Mouse (Mus musculus) limb, embryonic 14.5 days (tissue): ENCODE measurements at regions not wholly inside any gene's neighbourhood (a gene's known extent, or its start where the extent isn't known, plus 50 kb on each side); places are given as distances from the start of the nearest gene placed in this dataset.

Experiments used
- ATAC-seq: fragments of 200-750 bp; cut with Nextera tagmentation; 2 replicates; pipeline ENCODE4 v1.8.0; 2017; ENCODE audit warnings: low read depth, moderate number of reproducible peaks, moderate TSS enrichment; ENCODE audit not compliant: low FRiP score
- DNase-seq: peaks from one replicate; pipeline ENCODE4 v3.0.0-alpha.2; 2015; ENCODE audit warnings: low spot score
- H3K27ac ChIP-seq: fragments of 300-500 bp; sonication (generic); replicated peaks from 2 replicates; pipeline ENCODE4 v1.5.1; 2014; ENCODE audit warnings: low read depth, mild to moderate bottlenecking, low read length, moderate library complexity, mixed read lengths
- H3K27me3 ChIP-seq: fragments of 300-500 bp; sonication (generic); 2 replicates; pipeline ENCODE4 v1.6.1; 2014; ENCODE audit warnings: low read length, mixed read lengths; ENCODE audit not compliant: control insufficient read depth, insufficient read depth
- H3K36me3 ChIP-seq: fragments of 300-500 bp; sonication (generic); 2 replicates; pipeline ENCODE4 v1.6.1; 2014; ENCODE audit warnings: mild to moderate bottlenecking, low read length, moderate library complexity, mixed read lengths; ENCODE audit not compliant: control insufficient read depth, insufficient read depth
- H3K4me1 ChIP-seq: fragments of 300-500 bp; sonication (generic); 2 replicates; pipeline ENCODE4 v1.6.1; 2014; ENCODE audit warnings: antibody characterized with exemption, low read length, mixed read lengths; ENCODE audit not compliant: control insufficient read depth, insufficient read depth
- H3K4me2 ChIP-seq: fragments of 300-500 bp; sonication (generic); replicated peaks from 2 replicates; pipeline ENCODE4 v1.6.1; 2014; ENCODE audit warnings: low read depth, mild to moderate bottlenecking, low read length, moderate library complexity; ENCODE audit not compliant: severe bottlenecking
- H3K4me3 ChIP-seq: fragments of 300-500 bp; sonication (generic); replicated peaks from 2 replicates; pipeline ENCODE4 v1.5.1; 2014; ENCODE audit warnings: low read length
- H3K9ac ChIP-seq: fragments of 300-500 bp; sonication (generic); 2 replicates; pipeline ENCODE4 v1.6.1; 2014; ENCODE audit warnings: mild to moderate bottlenecking, low read depth, low read length, moderate library complexity; ENCODE audit not compliant: severe bottlenecking
- H3K9me3 ChIP-seq: fragments of 300-500 bp; sonication (generic); 2 replicates; pipeline ENCODE4 v1.6.1; 2016; ENCODE audit warnings: low read length; ENCODE audit not compliant: control insufficient read depth
- POLR2A ChIP-seq: fragments of 200-500 bp; IDR thresholded peaks from 2 replicates; pipeline ENCODE4 v1.8.0; 2012; ENCODE audit warnings: inconsistent platforms, mild to moderate bottlenecking, moderate library complexity, borderline replicate concordance; ENCODE audit not compliant: insufficient read depth, insufficient read length; ENCODE audit errors: extremely low read depth
- WGBS: fragments of 180-500 bp; shearing (Covaris S2); extraction: QIAGEN DNeasy Blood & Tissue Kit; methylation state at CpG from one replicate; pipeline ENCODE4 v1.1.7; 2014; 5-methylcytosine and 5-hydroxymethylcytosine counted together

DNA sequence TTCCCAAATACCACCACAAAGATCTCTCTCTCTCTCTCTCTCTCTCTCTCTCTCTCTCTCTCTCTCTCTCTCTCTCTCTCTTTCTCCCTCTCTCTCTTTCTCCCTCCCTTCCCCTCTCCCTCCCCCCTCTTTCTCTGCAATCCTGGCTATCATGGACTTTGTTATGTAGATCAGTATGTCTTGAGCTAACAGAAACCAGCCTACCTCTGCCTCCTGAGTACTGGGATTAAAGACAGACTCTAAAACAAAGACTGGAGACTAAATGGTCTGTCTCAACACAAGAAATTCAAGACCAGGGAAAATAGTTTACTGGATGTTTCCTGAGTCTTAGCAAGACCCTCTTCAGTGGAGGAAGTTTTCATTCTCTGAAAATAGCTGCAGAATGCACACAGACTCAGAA lies 384.7 kb downstream of the Tfec start:
- Histone ChIP-seq H3K36me3 (no peaks in the 10 kb centered on the region), H3K9ac (no peak overlapping the region), H3K4me3 (no peak overlapping the region), H3K4me2 (no peak overlapping the region), H3K4me1 (no peaks in the 10 kb centered on the region), H3K9me3 (no peaks in the 10 kb centered on the region; the same call in 1 of the 2 replicates), H3K27ac (no peak overlapping the region), H3K27me3 (no peaks in the 10 kb centered on the region)
- DNase-seq (no peak), ATAC-seq (no peak)
- no peak for TF ChIP-seq POLR2A

DNA sequence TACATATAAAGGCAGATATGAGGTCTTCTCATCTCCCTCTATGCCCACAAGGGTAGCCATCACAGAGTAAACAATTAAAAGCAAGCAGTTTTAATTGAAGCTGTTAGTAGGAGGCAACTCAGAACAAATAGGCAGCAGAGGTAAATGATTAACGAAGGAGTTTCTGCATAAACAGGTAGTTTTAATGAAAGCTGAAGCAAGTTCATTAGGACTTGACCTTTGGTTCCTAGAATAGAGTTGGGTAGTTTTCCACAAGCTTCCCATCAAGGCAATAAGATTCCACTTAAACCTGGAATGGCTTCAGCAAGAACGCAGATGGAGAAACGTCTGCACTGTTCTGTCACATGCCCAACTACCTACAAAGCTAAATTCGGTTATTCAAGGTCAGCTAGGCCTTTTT lies 394.4 kb downstream of the Tfec start:
- H3K27me3 ChIP-seq, result no peaks in the 10 kb centered on the region

GRCm38 (mm10) chr6:16487015-16487630 lies 411.1 kb downstream of the Tfec start:
- H3K4me1 ChIP-seq, result peaks cover under 1% of the 10 kb centered on the region; the same call in 1 of the 2 replicates
- no peak overlapping the region for H3K4me2 ChIP-seq
- H3K36me3 ChIP-seq, result no peaks in the 10 kb centered on the region
- no peaks in the 10 kb centered on the region for H3K9me3 ChIP-seq
- peak overlapping the region; percentile 48; the same call in 1 of the 2 replicates for H3K27ac ChIP-seq
- no peak overlapping the region for H3K9ac ChIP-seq
- no peak overlapping the region for H3K4me3 ChIP-seq
- DNase-seq (peak; percentile 42), ATAC-seq (no peak)
- H3K27me3 ChIP-seq, result no peaks in the 10 kb centered on the region
- 58% methylated on average over 8 of the region's 8 CpGs for WGBS
- no peak for TF ChIP-seq POLR2A

More for the DNA sequence above, 394.4 kb downstream of the Tfec start:
- Histone ChIP-seq H3K4me2 (no peak overlapping the region), H3K9ac (no peak overlapping the region), H3K36me3 (no peaks in the 10 kb centered on the region), H3K27ac (no peak overlapping the region), H3K9me3 (peaks cover 6% of the 10 kb centered on the region; the same call in 1 of the 2 replicates), H3K4me1 (no peaks in the 10 kb centered on the region), H3K4me3 (no peak overlapping the region)
- DNase-seq (no peak), ATAC-seq (no peak)
- WGBS, result 79% methylated on average over 4 of the region's 4 CpGs
- TF ChIP-seq POLR2A, result no peak

- Histone ChIP-seq H3K9me3 (no peaks in the 10 kb centered on the region), H3K36me3 (no peaks in the 10 kb centered on the region), H3K27me3 (no peaks in the 10 kb centered on the region), H3K4me3 (no peak overlapping the region), H3K4me2 (no peak overlapping the region), H3K4me1 (peaks cover 3% of the 10 kb centered on the region; the same call in 1 of the 2 replicates), H3K9ac (no peak overlapping the region), H3K27ac (no peak overlapping the region)
- DNase-seq, result no peak
- WGBS, result 77% methylated on average over 5 of the region's 5 CpGs
- no peak for TF ChIP-seq POLR2A
- no peak for ATAC-seq
Measured at GRCm38 (mm10) chr6:16483295-16483694, 414.9 kb downstream of the Tfec start.

DNA sequence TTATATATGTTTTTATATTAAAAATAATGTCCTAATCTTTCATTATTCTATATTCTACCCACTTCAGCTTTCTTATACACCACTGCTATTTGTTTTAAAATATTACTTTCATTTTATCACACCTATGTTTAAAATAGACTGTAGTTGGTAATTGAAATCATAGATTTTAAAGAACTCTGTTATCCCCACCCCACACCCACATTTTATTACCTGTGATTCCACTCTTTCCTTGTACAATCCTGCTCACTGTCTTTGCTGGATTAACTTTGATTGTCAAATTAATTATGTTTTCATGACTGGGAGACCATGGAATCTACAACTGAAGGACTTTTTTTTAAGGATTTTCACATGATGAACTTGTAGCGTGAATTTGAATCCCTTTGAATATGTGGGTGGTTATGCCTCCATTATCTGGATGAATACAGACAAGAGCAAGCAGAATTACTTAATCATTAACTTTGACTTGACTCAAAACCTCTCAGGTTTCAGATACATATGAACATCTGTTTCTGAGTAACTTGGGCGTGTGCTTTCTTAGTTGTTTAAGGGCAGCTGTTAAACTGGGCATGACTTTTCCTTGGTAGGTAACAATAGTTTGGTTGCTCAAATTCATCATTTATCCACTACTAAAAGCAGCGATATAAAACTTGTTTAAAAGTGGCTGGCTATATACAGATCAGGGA lies 429.4 kb downstream of the Tfec start:
- Histone ChIP-seq H3K4me3 (no peak overlapping the region), H3K4me2 (no peak overlapping the region), H3K27ac (no peak overlapping the region), H3K36me3 (no peaks in the 10 kb centered on the region), H3K9ac (no peak overlapping the region), H3K9me3 (no peaks in the 10 kb centered on the region), H3K27me3 (no peaks in the 10 kb centered on the region), H3K4me1 (no peaks in the 10 kb centered on the region)
- DNase-seq (no peak), ATAC-seq (no peak)
- WGBS, result 58% methylated on average over 3 of the region's 3 CpGs
- no peak for TF ChIP-seq POLR2A

DNA sequence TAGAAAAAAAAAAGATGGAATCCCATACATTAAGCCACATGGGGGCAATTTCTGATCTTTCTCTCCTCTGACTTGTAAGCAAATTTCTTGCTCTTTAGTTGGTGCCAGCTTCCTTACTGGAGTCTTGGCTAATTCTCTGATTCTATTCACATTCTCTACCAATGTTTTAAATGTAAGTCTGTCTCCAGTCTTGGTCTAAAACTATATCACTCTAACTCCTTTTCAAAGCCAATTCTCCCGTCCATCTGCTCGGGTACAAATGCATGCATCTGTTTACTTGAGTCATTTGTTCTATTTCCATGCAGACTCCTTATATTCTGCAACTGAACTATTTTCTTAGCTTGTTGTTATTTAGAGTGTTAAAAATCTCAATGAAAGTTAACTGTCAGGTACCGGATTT lies 440.0 kb downstream of the Tfec start:
- no peak for TF ChIP-seq POLR2A
- no peak for ATAC-seq
- DNase-seq, result no peak
- 48% methylated on average over 3 of the region's 3 CpGs for WGBS
- no peak overlapping the region for H3K9ac ChIP-seq
- no peak overlapping the region for H3K4me3 ChIP-seq
- no peaks in the 10 kb centered on the region for H3K9me3 ChIP-seq
- H3K27ac ChIP-seq, result no peak overlapping the region
- no peak overlapping the region for H3K4me2 ChIP-seq
- H3K27me3 ChIP-seq, result no peaks in the 10 kb centered on the region
- H3K4me1 ChIP-seq, result no peaks in the 10 kb centered on the region
- no peaks in the 10 kb centered on the region for H3K36me3 ChIP-seq
